Mouse (Mus musculus) c-Kit-positive CD71-positive TER-119-positive erythroid progenitor cells, embryonic 14.5 days (primary cell): Measurements from ENCODE around the gene Sphk2.

Experiments
- DNase-seq: peaks from one replicate; pipeline ENCODE4 v3.0.0-alpha.2; 2013; ENCODE audit warnings: low spot score

Gene Sphk2

DNA sequence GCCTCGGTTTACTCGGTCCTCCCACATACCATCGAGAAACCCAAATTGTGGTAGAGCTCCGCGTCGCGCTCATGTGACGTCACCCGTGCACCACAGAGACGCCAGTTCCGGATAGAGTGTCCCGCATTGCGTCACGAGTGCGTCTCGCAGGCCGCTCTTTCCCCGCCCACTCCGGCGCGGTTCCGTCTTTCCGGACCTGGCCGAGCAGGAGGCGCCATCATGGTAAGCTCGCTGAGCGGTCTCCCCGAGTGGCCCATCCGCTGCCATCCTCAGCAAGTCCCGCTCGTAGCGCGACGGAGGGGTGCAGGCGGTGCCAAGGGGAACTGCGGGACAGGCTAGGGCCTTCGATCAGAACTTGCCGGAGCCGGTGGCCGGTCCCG lies at the start of gene Sphk2:
Gene Sphk2 (minus strand): TSS at position 85 of the 380 bp plus-strand sequence.
- peak; percentile 98 for DNase-seq

DNA sequence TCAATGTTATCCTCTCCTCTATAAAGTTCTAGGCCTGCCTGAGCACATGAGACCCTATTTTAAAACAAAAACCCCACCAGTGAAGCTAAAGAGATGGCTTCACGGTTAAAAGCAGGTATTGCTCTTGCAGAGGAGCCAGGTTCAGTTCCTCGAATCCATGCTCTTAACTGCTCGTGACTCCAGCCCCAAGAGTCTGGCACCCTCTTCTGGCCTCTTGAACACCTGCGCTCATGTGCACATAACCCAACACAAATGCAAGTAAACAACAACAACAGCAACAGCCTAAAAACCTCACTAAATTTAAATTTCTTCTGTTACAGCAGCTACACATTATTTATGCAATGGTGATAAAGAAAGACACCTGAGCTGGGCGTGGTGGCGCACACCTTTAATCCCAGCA lies 49.7 kb upstream of the Sphk2 start:
- DNase-seq, result no peak

DNA sequence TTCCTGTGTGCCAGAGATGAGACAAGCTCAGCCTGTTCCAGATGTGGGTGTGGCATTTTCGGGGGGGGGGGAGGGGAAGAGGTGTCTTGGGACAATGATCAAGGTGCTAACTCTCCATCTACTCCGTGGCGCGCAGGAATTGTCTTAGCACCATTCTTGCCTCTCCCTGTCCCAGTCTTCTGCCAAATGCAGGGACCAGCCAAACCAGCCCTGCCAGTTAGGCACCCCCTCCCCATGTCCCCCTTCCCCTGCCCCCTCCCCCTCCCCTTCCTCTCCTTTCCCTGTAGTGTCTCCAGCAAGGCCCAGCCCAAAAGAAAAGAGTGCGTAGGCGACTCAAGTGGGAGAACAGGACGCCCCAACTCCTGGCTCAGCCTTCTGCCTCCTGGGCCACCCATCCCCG lies 49.0 kb upstream of the Sphk2 start:
- no peak for DNase-seq

DNA sequence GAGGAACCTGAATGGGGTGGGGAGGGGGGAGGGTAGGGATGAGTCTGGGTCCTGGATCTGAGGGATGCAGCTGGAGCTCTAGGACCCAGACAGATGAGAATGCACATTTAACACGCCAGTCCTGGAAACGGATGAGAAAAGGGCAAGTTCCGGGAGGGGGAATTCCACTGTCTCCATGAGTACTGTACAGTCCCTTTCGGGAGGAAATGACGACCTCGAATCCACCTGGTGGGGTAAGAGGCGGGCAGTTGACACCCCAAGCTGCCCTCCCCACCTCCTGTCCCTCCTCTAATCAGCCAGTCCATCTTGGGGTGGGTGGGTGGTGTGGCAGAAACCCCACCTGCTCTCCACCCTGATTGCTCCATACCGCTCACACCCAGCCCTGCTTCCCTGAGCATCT lies 48.2 kb upstream of the Sphk2 start:
- no peak for DNase-seq

DNA sequence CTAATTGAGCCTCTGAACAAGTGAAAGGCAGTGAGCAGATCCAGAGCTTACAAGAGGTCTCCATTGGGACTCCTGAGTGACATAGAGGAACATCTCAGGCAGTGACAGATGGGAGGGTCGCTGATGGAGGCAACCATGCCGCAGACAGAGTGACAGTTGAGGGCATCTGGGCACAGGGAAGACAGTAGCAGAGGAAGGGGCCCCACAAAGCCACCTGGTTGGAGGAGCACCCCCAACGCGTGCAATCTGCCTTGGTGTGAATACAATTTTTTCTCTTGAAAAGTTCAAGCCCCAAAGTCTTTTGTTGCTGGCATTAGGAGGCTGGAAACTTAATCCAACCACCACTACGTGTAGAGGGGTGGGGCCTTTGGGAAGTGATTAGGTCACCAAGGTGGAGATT lies 42.3 kb upstream of the Sphk2 start:
- no peak for DNase-seq

DNA sequence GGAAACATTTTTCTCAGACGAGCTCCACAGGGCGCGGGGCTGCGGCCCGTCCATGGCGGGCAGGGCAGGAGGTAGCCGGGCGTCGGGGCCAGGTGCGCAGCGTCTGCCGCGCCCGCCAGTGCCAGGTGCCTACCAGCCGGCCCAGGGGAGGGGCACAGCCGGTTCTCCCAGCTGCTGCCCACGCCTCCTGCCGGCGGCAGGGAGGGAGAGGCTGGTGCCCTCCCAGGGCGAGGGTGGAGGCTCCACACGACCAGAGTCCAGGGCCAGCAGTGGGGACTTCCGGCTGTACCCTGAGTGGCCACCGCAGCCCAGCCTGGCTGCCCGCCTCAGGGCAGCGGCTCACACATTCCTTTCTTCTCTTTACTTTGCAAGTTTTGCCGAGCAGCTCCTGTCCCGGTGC lies 41.6 kb upstream of the Sphk2 start:
- no peak for DNase-seq

DNA sequence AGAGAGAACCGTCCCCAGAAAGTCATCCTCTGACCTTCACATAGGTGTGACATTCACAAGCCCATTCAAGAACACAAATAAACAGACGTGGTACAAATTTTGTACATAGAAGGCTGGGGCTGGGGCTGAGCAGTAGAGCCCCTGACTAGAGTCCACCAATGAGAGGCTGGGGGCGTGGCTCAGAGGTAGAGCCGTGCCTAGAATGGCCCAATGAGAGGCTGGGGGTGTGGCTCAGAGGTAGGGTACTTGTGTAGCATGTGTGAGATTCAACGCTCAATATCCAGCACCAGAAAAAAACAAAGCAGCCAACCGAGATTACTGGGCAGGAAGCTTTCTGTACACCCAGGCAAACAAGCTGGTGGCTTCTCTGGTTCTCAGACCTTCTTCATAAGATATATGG lies 37.9 kb upstream of the Sphk2 start:
- DNase-seq, result no peak

DNA sequence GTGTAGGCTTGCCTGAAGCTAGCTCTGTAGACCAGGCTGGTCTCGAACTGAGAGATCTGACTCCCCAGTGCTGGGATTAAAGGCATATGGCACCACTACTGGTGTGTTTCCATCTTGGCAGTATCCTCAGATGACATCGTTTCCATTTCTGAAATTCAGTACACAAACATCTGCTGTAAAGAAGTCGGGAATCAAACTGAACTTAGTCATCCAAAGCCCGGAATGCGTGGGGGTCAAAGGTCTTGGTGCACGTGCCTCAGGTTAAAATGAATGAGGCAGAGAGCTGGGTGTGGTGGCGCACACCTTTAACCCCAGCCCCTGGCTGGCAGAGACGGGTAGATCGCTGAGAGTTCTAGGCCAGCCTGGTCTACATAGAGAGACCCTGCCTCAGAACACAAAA lies 32.4 kb upstream of the Sphk2 start:
- no peak for DNase-seq

DNA sequence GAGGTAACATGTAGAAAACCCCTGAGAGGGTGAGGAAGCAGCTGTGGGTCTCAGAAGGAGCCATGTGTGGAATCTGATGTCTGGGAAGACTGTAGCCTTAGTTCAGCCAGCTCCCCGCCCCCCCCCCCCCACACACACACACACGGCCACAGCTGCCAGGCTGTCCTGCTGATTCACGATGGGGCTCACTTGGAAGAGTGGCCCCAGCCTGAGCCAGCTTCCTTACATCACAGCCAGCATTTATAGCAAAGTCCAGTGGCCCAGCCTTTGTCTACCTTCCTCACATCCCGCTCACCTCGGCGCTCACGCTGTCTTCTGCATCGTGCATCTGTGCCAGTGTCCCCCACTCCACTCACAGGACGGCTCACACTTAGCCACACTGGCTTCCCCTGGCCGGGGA lies 31.6 kb upstream of the Sphk2 start:
- no peak for DNase-seq

DNA sequence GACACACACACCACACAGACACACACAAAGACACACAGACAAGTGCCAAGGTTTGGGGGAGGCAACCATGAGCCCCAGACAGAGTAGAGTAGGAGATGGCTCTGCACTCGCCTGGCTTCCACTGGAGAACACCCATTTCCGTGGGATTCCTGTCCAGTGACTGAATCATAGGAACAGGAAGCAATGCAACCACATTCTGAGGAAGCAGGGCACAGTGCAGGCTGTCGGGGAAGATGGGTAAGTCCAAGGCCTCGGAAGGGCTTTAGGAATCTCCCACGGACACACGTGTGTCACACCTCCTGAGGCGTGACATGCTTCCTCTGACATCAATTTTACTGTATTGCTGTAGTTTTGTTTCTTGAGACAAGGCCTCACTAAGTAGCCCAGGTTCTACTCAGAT lies 30.3 kb upstream of the Sphk2 start:
- no peak for DNase-seq

DNA sequence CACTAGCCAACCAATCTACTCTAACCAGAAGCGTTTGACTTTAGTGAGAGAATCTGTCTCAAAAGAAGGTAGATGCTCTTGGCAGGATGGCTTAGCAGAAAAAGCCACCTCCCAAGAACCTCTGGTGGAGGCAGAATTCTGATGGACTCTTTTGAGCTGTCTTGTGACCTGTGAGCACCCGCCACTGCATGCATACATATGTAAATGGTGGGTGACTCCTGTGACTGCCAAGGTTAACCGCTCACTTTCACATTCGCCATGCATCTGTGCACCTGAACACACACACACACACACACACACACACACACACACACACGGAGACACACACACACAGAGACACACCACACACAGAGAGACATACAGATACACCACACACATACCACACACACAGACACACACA lies 29.6 kb upstream of the Sphk2 start:
- DNase-seq, result no peak

DNA sequence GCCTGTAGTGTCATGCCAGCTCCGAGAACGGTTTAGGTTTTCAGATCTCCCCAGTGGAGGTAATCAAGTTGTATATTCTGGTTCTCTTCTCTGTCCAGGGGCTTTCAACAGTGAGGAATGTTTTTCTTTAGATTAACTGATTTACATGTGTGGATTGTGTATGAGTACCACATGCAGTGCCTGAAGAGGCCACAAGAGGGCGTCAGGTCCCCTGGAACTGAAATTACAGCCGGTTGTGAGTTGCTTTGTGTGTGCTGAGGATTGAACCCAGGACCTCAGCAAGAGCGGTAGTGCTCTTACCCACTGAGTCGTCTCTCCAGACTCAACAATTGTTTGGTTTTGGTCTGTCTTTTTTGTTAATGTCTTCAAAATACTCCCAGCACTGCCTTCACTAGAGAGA lies 28.7 kb upstream of the Sphk2 start:
- no peak for DNase-seq

DNA sequence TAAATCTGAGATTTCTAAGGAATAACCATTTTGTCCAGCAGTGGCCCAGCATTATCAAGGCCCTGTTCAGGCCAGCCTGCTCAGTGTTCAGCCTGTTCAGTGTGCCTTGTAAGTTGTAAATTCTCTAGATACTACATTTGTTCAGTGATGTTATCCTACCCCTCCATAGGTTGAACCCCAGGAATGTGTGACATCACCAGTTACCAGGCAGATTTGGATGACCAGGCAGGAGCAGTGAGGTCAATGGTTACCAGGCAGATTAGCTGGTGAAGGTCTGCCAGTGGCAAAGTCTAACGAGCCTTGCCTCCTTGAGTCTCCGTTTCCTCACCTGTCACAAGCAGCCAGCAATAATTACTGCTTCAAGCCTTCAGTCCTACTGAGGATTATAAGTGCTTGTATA lies 26.6 kb upstream of the Sphk2 start:
- no peak for DNase-seq

DNA sequence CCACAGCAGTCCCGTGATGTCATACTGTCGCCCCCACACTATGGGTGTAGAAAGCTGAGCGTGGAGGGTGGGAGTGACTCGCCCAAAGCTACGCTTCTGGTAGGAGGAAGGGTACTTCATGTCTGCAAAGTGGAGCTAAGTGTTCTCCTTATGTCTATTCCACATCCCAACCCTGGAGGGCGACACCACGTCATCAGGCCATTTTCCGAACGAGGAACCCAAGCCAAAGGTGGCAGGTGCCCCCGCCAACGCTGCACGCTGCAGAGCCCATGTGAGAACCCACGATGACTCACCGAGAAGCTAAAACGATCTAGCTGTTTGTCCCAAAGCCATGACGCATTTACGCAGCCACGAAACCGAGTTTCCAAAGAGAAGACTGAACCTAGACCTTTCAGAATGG lies 24.5 kb upstream of the Sphk2 start:
- DNase-seq, result no peak

DNA sequence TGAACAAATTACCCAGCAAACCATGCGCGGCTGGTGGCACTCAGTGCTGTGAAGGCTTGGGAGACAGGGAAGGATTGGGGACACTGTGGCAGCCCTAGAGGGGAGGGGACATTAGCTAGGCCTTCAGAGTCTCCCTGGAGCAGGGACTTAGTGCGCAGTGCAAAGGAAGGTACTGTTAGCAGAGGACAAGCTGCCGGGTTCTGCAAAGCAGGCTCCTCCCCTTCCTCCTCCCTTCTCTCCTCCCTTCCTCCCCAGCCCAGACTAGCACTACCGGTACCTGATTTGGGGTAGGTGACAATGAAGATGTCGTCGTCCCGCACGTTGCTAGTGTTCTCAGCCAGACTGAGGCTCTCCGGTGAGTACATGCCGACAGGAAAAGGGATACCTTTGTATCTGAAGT lies 24.0 kb upstream of the Sphk2 start:
- no peak for DNase-seq

DNA sequence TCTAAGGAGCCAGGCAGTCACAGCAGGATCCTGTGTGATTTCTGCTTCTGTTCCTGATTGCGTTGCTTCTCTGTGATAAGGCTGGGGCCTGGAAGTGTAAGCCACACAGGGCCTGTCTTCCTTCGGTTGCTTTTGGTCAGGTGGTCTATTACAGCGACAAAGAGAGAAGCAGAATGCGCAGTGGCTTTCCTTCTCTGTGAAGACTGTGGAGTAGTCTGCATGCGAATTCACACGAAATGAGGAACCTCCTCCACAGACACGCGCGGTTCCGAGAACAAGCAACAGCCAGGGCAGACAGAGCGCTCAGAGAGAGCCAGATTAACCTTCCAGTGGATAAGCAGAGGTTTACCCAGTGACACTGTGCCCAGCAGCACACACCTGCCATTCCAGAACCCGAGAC lies 23.5 kb upstream of the Sphk2 start:
- DNase-seq, result no peak

DNA sequence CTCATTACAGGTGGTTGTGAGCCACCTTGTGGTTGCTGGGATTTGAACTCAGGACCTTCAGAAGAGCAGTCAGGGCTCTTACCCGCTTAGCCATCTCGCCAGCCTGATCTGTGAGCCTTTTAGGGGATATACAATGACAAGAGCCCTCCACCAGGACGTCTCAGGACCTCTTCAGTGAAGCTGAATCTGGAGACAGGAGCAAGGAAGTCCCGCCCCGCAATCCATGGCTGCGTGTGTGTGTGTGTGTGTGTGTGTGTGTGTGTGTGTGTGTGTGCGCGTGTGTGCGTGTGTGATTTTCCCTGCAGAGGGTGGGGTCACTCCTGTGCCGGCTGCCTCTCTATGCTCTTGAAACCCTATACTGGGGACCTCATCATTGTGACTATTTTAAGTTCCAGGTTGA lies 22.0 kb upstream of the Sphk2 start:
- no peak for DNase-seq

DNA sequence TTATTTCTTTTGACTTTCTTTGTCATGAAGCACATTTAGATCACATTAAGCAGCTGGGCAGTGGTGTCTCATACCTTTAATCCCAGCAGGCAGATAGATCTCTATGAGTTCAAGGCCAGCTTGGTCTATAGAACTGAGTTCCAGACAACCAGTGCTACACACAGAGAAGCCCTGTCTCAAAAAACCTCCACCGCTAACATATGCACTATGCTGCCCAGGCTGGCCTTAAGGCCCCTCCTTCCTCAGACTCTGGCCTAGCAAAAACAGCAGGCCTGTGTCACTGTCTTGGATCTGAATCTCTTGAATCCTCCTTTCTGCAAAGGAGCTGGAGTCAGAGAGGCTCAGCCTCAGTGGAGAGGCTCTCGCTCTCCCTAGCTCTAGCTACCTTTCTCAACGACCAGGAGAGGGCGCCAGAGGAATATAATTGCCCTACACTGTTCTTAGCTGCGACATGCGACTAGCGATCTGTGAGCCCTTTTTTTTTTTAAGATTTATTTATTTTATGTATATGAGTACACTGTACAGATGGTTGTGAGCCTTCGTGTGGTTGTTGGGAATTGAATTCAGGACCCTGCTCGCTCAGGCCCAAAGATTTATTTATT lies 21.5 kb upstream of the Sphk2 start:
- peak; percentile 81 for DNase-seq

DNA sequence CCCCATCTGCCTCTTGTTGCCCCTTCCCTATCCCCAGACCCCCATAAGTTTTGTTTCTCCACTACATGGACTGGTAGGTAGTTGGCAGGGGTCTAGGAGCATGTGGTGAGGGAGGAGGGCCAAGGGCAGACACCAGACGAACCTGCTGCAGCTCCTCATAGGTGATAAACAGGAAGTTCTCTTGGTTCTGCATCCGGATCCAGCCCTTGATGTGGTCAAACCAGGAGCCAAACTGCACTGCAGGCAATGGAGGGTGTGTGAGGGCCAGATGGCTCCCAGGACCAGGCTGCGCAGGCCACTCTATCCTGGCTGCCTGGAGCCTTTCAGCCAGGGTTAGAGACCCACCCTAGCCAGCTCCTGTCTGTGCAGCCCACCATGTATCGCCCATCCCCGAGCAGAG lies 15.7 kb upstream of the Sphk2 start:
- no peak for DNase-seq

DNA sequence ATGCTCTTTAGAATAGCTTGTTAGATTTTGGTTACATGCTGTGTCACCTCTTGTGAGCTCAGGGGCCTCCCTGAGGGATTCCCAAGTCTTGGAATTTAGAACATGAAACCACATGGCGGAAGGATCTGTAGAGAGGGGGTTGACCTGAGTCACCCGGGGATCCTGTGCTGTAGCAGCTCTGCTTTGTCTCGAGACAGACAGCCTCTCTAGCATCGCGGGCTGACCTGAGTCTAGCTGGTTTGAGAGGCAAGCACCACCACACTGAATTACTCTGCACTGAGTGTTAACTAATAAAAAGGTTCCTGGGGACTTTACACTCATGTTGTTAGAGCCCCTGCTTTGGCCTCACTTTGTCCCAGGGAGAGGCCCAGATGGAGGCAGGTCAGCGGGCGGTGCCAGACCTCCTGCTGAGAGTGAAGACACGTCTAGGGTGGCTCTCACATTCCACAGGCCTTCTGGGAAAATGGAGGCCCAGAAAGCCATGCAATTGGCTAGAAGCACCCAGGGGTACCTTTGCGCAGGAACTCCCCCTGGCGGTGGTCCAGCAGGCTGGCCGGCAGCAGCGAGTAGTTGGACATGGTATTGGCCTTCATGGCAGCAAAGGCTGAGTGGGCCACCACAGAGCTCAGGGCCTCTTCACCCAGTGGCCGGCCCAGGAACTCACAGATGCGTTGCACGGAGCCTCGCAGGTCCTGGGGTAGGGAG lies 13.1 kb upstream of the Sphk2 start:
- no peak for DNase-seq

DNA sequence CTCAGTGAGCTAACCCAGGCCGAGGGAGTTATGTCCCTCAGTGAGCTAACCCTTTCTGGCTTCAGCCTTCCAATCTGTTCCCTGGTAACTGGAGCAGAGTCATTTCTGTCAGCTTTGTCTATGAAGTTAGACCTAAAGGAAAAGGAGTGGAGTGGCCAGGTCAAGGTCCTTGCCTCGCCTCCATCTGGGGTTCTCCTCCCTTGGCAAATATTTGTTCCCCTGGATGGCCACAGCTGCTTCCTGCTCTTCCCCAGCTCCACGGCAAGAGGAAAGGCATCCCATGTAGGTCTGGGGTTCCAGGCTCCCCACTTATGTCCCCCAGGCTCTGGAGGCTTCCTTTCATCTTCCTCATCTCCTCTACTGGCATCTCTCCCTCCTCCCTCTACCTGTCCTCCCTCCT lies 9.8 kb upstream of the Sphk2 start:
- DNase-seq, result no peak

DNA sequence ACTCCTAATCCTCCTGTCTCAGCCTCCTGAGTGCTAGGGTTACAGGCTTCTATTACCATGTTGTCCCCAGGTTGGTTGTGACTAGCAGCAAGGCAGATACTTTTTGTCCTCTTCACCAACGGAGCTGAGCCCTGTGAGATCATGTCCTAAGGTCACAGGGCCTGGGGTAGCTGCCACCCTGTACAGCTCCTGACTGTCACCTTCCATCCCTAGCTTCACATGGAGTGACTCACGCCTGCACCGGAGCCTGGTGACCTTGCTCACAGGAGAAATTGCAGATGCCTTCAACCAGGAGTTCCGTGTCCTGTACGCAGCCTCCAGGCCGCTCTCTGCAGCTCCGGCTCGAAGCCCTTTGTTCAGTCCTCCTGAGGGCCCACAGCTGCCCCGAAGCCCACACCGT lies 8.6 kb upstream of the Sphk2 start:
- DNase-seq, result no peak

DNA sequence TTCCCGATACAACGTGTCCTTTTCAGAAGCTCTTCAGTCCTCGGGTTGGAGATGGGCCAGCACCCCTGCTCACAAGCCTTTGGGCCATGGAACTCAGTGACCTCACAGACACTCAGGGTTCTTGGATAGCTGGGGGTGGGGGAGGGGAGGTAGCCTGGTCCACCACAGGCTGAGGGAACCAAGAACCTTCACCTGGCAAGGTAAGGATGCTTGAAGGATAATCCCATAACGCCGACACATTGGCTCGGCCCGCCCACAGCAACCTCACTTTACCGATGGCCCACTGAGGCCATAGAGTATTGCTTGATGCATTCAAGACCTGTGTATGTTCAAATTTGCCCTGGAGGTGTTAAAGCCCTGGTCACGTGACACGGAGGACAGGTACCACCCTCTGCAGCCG lies 7.9 kb upstream of the Sphk2 start, which contains the start of gene Spaca4:
Gene Spaca4 (minus strand): TSS at position 101 of the 400 bp plus-strand sequence.
- no peak for DNase-seq

DNA sequence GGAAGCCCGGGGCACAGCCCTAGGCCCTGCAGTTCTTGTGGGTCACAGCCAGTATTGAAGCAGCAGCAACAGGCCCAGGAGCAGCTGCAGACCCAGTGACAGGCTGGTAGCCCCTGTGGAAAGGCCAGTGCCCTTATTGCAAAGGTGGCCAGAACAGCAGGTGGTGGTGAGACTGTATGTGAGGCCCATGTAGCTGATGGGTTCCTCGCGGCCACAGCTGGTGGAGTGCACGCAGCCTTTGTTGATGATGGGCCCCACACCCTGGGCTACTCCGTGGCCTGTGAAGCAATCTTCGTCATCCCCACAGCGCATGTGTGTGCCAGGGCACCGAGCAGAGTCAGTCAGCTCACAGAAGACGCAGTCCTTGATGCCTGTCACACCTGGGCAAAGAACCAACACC lies 7.3 kb upstream of the Sphk2 start:
- DNase-seq, result no peak
